Mouse (Mus musculus): ENCODE measurements around the gene Dera. TPM values are rescaled to one million over a fixed set of nuclear protein-coding genes. Genes with fewer than 3 reads are reported as not detected.

The Dera gene
- polyA plus RNA-seq, 2 experiments from 2014 or later: 94.1 to 113 TPM

DNA sequence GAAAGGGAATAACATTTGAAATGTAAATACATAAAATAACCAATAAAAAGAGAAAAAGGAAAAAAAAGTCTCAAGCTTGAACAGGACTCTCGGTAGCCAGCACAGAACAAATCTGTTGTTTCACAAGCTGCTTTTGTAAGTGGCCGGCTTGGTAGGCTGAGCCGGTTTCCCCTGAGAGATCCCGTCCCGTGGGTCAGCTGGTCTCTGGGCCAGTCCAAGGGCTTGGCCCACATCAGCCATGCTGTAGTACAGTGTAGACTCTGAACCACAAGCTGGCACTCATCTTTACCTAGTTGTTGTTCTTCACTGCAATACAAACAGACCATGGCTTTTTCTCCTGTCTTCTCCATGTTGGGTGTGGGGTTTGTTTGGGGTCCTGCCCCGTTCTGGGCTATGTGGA, 53.0 kb downstream of the Dera start:
- ATAC-seq: no peak

DNA sequence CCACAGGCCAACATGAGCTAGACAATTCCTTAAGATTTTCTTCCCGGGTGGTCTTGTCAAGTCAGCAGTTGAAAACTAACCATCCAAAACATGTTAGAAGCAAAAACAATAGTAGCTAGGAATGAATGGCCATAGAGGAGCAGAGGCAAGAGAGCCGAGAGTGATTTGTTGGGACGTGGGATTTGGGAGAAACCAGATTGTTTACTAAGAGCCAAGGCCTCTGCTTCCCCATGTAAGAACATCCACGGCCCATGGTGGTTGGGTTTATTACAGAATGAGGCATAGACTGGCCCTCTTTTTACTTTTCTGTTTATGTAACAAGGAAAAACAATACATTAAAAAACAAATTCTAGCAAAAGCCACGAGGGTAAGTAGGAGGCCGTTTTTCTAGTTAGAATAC, 54.4 kb downstream of the Dera start:
- no peak for ATAC-seq

DNA sequence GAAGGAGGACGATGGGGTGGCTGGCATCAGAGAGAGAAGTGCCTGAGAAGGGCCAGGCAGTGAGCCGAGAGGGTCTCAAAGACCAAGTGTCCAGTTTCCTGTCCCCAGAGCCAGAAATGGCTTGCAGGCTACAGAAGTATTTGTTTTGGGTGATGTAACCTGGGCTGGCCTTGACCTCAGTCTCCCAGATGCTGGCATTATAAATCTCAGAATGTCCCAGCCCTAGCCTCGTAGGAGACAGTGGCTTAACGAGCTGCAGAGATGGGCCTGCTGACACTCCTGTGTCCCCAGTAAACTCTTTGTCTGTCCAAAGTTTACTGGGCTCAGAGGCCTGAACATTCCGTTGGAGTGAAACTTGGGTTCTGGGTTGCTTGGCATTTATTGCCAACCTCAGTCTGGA, 55.8 kb downstream of the Dera start:
- ATAC-seq: no peak

GRCm38 (mm10) chr6:137814006-137814405, 59.7 kb downstream of the Dera start:
- peak; percentile 23 for ATAC-seq

DNA sequence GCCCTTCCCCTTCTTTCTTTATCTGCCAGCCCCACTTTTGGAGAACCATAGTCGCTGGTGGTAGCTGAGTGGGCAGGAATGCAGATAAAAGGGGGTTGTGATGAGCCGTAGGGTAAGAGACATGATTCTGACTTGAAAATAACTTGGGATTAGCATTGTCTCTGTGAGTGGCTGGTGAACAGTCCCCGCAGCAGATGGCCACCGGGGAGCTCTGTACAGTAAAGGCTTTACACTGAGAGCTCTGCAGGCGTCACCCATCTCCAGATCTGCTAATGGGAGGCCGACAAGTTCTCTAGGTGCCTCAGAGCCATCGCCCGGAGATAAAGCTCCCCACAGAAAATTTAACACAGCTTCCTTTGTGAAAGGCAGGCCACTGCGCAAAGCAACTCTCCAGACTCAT, 62.2 kb downstream of the Dera start:
- ATAC-seq: no peak

GRCm38 (mm10) chr6:137822550-137822949, 68.2 kb downstream of the Dera start:
- no peak for ATAC-seq

DNA sequence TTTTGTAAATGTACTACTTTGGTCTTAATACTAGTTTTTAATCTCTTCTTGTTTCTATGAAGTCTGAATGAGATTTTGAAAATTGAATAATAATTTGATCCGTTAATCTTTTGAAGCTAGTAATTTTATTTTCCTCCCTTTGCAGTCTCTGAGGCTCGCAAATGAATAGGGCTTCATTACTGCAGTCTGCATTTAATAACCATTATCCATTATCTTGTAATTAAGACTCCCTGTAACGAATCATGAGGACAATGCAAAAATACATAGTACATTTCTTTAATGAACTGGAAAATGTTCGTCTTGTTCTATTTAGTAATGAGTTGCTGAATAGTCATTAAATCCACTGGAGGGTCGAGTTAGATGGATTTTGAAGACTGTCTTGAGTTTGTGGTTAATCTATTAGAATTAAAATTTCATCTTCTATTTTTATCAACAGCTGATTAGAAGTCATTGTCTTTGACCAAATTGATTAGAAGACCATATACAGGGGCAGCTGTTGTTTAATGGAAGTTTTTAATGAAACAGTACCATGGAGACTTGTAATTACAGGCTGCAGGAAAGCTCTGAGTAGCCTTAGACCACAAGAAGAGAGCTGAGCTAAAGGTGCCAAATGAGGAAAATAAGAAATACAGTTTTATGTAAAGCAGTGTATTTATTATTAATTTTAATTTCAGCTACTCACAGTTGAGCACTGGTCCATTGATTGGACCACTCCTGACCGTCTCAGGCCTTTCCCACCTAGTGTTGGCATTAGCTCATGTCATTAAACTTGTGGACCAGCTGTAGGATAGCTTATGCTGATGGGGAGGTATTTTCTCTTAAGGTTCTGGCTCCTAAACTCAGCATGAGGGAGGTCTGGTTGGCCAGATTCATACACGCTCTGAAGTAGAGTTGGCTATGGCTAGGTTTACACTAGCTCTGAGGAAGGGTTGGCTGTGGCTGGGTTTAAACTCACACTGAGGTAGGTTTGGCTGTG, 70.0 kb downstream of the Dera start:
- ATAC-seq: no peak

DNA sequence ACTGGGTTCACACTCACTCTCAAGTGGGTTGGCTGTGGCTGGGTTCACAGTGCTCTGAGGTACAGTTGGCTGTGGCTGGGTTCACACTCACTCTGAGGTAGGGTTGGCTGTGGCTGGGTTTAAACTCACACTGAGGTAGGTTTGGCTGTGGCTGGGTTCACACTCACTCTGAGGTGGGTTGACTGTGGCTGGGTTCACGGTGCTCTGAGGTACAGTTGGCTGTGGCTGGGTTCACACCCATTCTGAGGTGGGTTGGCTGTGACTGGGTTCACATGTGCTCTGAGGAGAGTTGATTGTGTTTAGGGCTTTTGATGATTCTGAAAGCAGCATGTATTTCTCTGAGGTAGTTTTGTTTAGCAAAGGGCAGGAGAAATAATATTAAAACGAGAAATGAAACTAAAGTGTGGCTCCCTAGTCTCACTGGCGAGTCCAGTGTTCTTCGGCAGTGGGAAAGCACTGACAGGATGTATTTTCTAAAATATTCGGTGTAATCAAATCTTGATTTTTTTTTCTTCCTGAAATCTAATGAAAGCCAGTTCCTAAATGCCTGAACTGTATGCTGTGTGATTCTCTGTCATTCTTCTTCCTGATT, 70.8 kb downstream of the Dera start:
- no peak for ATAC-seq

DNA sequence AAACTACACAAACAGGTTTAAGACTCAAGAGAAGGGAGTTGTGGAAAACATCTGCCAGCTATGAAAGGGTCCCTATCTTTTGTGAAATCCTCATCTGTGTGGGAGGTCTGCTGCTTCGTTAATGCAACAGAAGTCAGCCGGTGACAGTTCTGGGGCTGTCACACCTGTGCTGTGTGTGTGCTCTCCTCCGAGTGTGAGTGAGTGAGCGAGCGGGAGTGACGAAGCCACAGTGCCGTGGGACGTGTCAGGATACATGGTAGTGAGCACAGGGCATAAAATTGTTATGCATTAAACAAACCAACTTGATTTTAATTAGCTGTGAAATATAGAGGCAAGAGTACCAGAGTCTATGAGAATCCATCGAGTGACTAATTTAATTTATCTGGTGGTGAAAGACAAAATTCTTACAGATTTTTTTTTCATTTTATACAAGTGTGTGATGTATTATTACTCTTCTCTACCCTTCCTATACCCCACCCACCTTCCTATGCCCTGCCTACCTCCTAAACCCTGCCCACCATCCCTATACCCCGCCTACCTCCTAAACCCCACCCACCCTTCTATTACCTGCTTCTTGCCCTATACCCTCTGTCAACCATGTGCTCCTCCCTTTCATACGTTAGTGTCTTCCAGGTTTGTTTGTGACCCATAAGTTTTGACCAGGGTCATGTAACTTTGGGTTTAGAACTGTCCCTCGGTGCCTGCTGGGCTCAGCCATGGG, 74.9 kb downstream of the Dera start:
- no peak for ATAC-seq

DNA sequence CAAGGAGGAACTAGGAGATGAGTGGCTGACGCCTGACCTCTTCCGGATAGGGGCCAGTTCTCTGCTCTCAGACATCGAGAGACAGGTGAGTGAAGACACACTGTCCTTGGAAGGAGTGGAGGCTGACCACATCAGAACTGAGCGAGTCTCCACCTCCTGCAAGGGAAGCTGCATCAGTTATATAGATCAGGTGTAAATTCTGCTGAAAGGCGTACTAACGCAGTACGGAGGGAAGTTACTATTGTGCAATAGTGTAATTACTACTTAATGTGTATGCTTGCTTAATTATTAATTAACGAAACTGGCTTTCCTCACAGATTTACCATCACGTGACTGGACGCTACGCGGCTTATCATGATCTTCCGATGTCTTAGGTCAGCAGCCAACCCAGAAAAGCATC, 82.5 kb downstream of the Dera start:
- no peak for ATAC-seq

DNA sequence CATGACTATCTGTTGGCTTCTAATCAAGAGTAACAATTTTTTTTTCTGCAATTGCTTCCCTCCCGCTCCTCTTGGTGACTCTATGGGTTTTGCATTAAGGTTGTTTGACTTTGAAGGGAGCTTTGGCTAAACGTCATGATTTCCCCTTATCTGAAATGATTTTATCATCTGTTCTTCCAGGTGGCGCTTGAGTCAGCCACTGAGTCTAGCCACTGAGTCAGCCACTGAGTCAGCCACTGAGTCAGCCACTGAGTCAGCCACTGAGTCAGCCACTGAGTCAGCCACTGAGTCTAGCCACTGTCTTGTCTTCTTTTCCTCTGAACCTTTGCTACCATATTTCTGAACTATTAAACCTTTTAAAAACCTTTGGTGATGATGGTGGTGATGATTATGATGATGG, 89.0 kb downstream of the Dera start:
- ATAC-seq: no peak

- ATAC-seq: no peak
Observed at GRCm38 (mm10) chr6:137857198-137858194, 103.2 kb downstream of the Dera start.

GRCm38 (mm10) chr6:137869903-137870580, 115.7 kb downstream of the Dera start:
- no peak for ATAC-seq

GRCm38 (mm10) chr6:137870667-137871066, 116.3 kb downstream of the Dera start:
- no peak for ATAC-seq

GRCm38 (mm10) chr6:137872055-137872735, 117.8 kb downstream of the Dera start:
- ATAC-seq: no peak

DNA sequence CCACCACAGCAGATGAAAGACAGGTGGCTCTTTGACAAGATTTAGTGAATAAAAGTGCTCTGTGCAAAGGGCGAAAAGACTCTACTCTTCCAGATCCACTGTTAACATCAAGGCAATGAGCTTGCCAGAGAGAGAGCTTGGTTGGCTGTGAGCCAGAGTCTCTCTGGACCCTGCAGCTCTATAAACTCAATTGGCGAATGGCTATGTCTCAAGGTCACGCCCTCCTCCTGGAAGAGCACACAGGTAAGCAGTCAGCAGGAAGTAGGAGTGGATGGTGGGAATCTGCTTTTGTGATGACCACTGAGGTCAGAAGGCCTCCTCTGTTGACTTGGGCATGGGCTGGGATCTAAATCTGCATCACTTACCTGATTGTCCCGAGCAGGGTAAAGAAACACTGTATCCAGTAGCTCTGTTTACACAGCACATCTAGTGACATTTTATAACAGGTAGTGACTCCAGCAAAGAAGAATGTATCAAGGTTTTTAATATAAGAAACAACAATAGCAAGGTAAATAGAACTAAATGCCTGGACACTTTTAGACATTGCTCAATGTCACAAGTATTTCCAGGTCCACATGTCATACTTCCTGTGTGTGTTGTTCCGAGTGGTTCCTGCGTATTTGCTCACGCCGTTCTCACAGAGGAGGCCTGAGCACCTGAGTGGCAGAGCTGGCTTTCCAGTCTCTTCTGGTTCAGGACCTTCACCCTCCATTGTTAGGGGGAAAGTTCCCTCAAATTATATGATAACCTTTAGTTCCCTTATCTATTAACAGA, 120.3 kb downstream of the Dera start:
- no peak for ATAC-seq

GRCm38 (mm10) chr6:137885644-137886043, 131.3 kb downstream of the Dera start:
- no peak for ATAC-seq

DNA sequence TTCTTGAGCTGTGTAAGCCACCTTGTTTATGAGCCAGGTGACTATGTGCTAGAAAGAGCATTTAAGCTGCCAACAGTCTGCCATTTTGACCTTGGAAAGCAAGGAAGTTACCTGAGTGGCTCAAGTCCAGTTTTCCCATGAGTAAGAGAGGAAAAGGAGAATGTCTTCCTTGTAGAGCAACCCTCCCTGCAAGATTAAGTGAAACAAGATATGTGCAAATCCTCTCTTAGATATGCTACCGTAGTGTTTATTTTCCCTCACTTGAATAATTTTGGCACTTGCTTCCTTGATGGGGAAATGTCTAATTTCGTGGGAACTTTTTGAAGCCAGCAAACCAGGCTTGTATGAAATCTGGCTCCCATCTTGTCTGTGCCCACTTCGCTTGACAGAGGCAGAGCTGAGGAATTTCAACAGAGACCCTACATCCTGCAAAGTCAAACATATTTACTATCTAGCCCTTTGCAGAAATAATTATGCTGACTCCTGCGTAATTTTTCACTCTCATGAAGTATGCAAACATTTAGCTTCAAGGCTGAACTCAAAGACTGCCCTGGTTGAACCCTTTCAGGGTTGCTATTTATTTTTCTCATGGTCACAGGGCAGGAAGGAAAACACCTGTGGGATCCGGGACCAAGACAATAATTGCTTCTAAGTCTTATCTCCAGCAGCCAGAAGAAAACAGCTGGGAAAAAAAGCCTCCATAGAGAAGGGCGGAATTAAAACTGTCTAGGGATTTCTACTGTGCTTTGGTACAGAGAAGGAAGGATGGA, 132.0 kb downstream of the Dera start:
- no peak for ATAC-seq

DNA sequence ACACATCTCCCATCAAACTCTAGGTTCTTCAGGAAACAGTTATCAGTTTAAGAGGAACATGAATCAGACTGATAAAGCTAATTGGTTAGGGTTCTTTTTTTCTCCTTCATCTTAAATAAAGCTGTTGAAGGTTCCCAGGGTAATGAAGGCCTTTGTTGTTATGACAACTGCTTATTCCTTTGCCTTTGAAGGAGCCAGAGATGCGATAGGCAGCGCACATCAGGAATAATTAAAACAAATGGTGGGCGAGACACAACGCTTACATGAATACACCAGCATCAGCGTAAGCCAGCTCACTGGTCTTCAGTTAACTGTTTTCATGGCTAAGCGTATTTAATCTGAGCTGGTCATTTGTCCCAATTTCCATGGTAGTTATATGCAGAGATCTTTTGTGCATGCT, 132.9 kb downstream of the Dera start:
- ATAC-seq: no peak

All from activated CD4-positive, CD25-positive, alpha-beta regulatory T cell, adult 4 months (primary cell).